Mouse (Mus musculus) stomach, postnatal 0 days (tissue): ENCODE results near the gene Baiap2. TPM values are rescaled to one million over a fixed set of nuclear protein-coding genes. Genes with fewer than 3 reads are reported as not detected.
A peak's percentile ranks its signal among the peaks of the same experiment; 100 is the strongest.

Experiments used
- ATAC-seq: fragments of 200-750 bp; cut with Nextera tagmentation; 2 replicates; pipeline ENCODE4 v1.8.0; 2017; ENCODE audit not compliant: low FRiP score, low TSS enrichment
- DNase-seq: peaks from one replicate; pipeline ENCODE4 v3.0.0-alpha.2; 2016; ENCODE audit warnings: low spot score
- H3K27ac ChIP-seq: fragments of 300-500 bp; sonication (generic); replicated peaks from 2 replicates; pipeline ENCODE4 v1.5.1; 2014; ENCODE audit warnings: mild to moderate bottlenecking, control low read depth
- H3K27me3 ChIP-seq: fragments of 300-500 bp; sonication (generic); 2 replicates; pipeline ENCODE4 v1.6.1; 2014; ENCODE audit warnings: low read length; ENCODE audit not compliant: control insufficient read depth, insufficient read depth
- H3K36me3 ChIP-seq: fragments of 300-500 bp; sonication (generic); 2 replicates; pipeline ENCODE4 v1.6.1; 2014; ENCODE audit warnings: low read length, mixed read lengths; ENCODE audit not compliant: control insufficient read depth, insufficient read depth
- H3K4me1 ChIP-seq: fragments of 300-500 bp; sonication (generic); replicated peaks from 2 replicates; pipeline ENCODE4 v1.6.1; 2014; ENCODE audit warnings: antibody characterized with exemption; ENCODE audit not compliant: control insufficient read depth, insufficient read depth
- H3K4me2 ChIP-seq: fragments of 300-500 bp; sonication (generic); replicated peaks from 2 replicates; pipeline ENCODE4 v1.6.1; 2014; ENCODE audit warnings: low read depth, mild to moderate bottlenecking, control low read depth, moderate library complexity
- H3K4me3 ChIP-seq: fragments of 300-500 bp; sonication (generic); 2 replicates; pipeline ENCODE4 v1.5.1; 2014; ENCODE audit warnings: low read depth, low read length, control low read depth
- H3K9ac ChIP-seq: fragments of 300-500 bp; sonication (generic); 2 replicates; pipeline ENCODE4 v1.6.1; 2014; ENCODE audit warnings: mild to moderate bottlenecking, low read length, control low read depth, mixed read lengths
- H3K9me3 ChIP-seq: fragments of 300-500 bp; sonication (generic); 2 replicates; pipeline ENCODE4 v1.6.1; 2016; ENCODE audit warnings: low read length; ENCODE audit not compliant: control insufficient read depth
- CTCF ChIP-seq: IDR thresholded peaks from 2 replicates; pipeline ENCODE4 v1.5.1; 2016; ENCODE audit warnings: antibody characterized with exemption, low read depth, mild to moderate bottlenecking, moderate library complexity
- EP300 ChIP-seq: optimal IDR thresholded peaks from 2 replicates; pipeline ENCODE3; 2016; ENCODE audit warnings: antibody characterized with exemption
- WGBS: fragments of 180-500 bp; shearing (Covaris S2); extraction: QIAGEN DNeasy Blood & Tissue Kit; methylation state at CpG from one replicate; pipeline ENCODE4 v1.1.7; 2014; 5-methylcytosine and 5-hydroxymethylcytosine counted together
- polyA plus RNA-seq: library from polyadenylated mRNA; unstranded; fragments of >200 nt; fragmentation: Nextera tagmentation; extraction: Ambion mirVana; gene quantifications from 2 replicates; pipeline ENCODE4 v1.2.1, GENCODE M21; 2015

Gene Baiap2
- 35.1 and 39.2 TPM in 2 replicates for polyA plus RNA-seq

DNA sequence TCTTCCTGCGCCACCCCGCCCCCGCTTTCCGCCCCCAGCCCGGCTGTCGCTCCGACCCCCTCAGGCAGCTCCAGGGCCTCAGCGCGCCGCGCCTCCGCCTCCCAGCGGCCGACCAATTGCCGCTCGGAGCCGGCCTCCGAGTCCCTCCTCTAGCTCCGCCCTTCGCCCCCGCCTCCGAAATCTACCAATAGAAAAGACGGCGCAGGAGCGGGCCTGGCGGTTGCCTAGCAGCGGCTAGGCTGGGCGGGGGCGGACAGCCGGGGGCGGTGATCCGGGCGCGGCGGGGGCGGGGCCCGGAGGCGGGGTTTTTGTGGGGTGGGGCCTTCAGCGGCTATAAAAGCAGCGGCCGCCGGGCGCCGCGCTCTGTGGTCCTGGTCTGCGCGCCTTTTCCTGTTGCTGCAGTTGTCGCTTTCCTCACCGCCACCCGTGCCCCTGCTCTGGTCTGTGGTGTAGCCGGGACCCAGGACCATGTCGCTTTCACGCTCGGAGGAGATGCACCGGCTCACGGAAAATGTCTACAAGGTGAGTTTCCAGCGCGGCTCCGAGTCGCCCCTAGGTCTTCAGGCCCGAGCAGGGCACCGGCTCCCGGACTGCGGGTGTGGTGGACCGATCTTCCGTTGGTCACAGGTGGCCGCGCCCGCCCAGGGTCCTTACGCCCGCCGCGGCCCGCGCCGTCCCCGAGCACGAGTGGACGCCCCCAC is at the start of gene Baiap2:
TSS of gene Baiap2 (plus strand) at position 37 of the 701 bp plus-strand sequence.
- TF ChIP-seq CTCF (peak; percentile 40), EP300 (no peak)

DNA sequence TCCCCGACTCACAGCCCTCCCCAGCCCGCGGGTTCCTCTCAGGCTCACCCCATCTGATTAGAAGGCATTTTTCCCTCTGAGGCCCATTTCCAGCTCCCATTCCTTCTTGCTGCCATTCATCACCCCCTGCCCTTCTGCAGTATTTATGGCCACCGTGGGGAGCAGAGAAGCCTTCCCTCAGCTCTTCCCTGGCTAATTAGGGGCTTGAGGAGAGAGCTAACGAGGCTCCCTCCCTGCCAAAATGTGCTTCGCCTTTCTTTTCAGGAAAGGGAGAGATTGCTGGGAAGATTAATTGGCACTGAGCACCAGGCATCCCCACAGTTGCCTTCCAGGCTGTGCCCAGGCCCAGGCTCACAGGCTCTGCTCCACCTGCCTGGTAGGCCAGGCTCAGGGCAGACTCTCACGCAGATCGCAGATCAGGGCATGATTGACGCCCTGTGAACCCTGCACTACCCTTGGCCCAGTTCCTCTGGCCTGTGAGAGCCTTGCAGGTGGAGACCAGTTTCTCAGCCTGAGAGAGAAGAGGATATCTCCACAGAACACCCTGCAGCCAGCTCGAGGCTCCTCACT is 48.8 kb upstream of the Baiap2 start:
- no peaks in the 10 kb centered on the region for H3K27me3 ChIP-seq
- TF ChIP-seq EP300 = no peak
- no peak for TF ChIP-seq CTCF

More for the DNA sequence above, at the start of gene Baiap2:
- under 1% methylated on average over 68 of the region's 79 CpGs for WGBS
- no peaks in the 10 kb centered on the region for H3K27me3 ChIP-seq
- peaks cover 19% of the 10 kb centered on the region for H3K4me1 ChIP-seq
- no peaks in the 10 kb centered on the region for H3K36me3 ChIP-seq
- ATAC-seq = peak; percentile 92
- peak within 1 kb of the TSS; percentile 84 for H3K4me3 ChIP-seq
- no peaks in the 10 kb centered on the region for H3K9me3 ChIP-seq
- peak within 1 kb of the TSS; percentile 92 for H3K9ac ChIP-seq
- H3K27ac ChIP-seq = peak within 1 kb of the TSS; percentile 90
- DNase-seq = peak; percentile 99
- peak within 1 kb of the TSS; percentile 94 for H3K4me2 ChIP-seq

DNA sequence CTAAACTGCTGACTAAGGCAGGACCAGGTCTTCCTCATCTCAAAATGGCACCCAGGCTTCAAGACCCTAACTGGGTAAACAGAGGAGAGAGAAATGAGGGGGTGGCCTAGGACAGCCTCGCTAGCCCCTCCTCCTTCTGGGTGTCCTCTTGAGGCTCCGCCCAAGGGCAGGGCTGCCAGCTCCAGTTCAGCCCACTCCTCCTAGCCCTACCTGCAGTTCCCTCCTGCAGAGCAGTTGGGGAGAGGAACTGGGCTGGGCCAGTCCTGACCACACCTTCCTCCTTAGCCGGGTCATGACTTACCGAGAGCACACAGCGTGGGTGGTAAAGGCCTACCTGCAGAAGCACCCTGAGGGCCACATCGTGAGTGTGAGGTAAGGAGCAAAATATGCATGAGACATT is 47.9 kb upstream of the Baiap2 start:
- no peak overlapping the region for H3K9ac ChIP-seq
- H3K4me2 ChIP-seq = no peak overlapping the region
- H3K27me3 ChIP-seq = no peaks in the 10 kb centered on the region
- no peaks in the 10 kb centered on the region for H3K9me3 ChIP-seq
- peak; percentile 48 for DNase-seq
- peaks cover 15% of the 10 kb centered on the region; the same call in 1 of the 2 replicates for H3K36me3 ChIP-seq
- H3K4me1 ChIP-seq = no peaks in the 10 kb centered on the region
- 43% methylated on average over 6 of the region's 6 CpGs for WGBS
- no peak overlapping the region for H3K27ac ChIP-seq
- TF ChIP-seq EP300 (no peak), CTCF (no peak)
- H3K4me3 ChIP-seq = no peak overlapping the region
- peak; percentile 84 for ATAC-seq

More for the DNA sequence above, 48.8 kb upstream of the Baiap2 start:
- Histone ChIP-seq H3K9me3 (no peaks in the 10 kb centered on the region), H3K36me3 (peaks cover 16% of the 10 kb centered on the region; the same call in 1 of the 2 replicates), H3K4me1 (no peaks in the 10 kb centered on the region), H3K9ac (0 out of 2 replicates have a peak overlapping the region, but pooled peaks have one; percentile 9), H3K4me2 (no peak overlapping the region), H3K27ac (no peak overlapping the region), H3K4me3 (no peak overlapping the region)
- no peak for DNase-seq
- peak; percentile 53; the same call in 1 of the 2 replicates for ATAC-seq
- 79% methylated on average over 10 of the region's 10 CpGs for WGBS

DNA sequence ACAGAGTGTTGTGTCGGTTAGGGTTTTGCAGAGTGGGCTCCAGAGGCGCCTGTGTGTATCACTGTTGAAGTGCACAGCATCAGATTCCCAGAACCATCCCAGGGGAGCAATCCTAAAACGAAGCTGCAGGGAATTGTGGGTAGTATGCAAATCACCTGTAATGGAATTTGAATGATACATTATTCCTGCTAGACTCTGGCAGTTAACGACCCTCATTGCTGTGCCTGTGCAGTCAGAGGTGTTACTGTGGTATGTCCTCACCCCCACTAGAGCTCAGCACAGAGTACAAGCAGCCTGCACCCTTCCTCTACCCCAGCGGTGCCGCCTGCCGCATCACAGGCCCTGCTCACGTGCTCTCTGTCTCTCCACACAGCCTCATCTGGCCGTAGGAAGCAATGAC is 45.5 kb upstream of the Baiap2 start:
- TF ChIP-seq CTCF (no peak), EP300 (no peak)
- WGBS = 88% methylated on average over 9 of the region's 9 CpGs

DNA sequence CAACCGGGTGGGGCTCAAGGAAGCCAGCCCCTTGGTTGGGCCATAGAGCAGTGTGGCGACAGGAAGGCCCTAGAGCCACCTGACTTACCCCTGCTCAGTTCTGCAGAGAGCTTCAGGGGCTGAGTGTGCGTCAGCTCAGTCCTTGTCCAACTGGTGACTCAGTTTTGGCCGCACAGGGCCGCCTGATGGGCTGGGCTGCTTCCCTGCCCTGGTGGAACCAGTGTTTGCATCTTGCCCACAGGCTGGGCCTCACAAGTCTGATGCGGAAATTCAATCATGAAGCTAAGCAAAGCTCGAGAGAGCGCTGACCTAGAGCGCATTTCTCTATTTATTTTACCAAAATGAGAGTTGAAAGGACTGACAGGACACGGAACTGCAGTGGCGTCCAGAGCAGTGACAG is 43.6 kb upstream of the Baiap2 start:
- no peaks in the 10 kb centered on the region for H3K9me3 ChIP-seq
- H3K36me3 ChIP-seq = peaks cover 11% of the 10 kb centered on the region; the same call in 1 of the 2 replicates
- ATAC-seq (no peak), DNase-seq (no peak)
- no peak overlapping the region for H3K4me3 ChIP-seq
- H3K27ac ChIP-seq = no peak overlapping the region
- WGBS = 70% methylated on average over 11 of the region's 11 CpGs
- no peak overlapping the region for H3K4me2 ChIP-seq
- H3K27me3 ChIP-seq = no peaks in the 10 kb centered on the region
- TF ChIP-seq CTCF (no peak), EP300 (no peak)
- no peak overlapping the region for H3K9ac ChIP-seq
- H3K4me1 ChIP-seq = no peaks in the 10 kb centered on the region

More for the DNA sequence above, 45.5 kb upstream of the Baiap2 start:
- ATAC-seq = no peak
- no peak for DNase-seq
- H3K27ac ChIP-seq = no peak overlapping the region
- H3K27me3 ChIP-seq = no peaks in the 10 kb centered on the region
- H3K4me3 ChIP-seq = no peak overlapping the region
- no peak overlapping the region for H3K4me2 ChIP-seq
- no peak overlapping the region for H3K9ac ChIP-seq
- no peaks in the 10 kb centered on the region for H3K9me3 ChIP-seq
- H3K36me3 ChIP-seq = peaks cover 15% of the 10 kb centered on the region; the same call in 1 of the 2 replicates
- H3K4me1 ChIP-seq = no peaks in the 10 kb centered on the region

DNA sequence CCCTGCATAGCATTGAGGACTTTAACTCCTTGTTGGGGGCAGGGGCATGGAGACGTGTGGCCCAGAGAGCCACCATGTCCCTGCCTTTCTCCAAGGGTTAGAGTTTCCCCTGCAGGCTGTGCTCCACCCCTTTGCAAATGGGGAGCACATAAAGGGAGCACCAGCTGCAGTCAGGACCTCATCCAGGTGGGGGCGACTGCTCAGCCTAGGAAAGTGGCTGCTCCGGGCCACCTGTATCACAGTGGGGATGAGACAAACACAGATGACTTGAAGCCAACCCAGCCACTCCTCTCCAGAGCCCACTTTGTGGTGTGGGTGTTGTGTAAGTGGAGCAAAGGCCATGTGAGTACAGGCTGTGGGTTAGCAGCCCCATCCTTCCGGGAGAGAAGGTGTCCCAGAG is 41.4 kb upstream of the Baiap2 start:
- H3K9me3 ChIP-seq = no peaks in the 10 kb centered on the region
- no peak for ATAC-seq
- H3K36me3 ChIP-seq = peaks cover 8% of the 10 kb centered on the region; the same call in 1 of the 2 replicates
- H3K4me2 ChIP-seq = no peak overlapping the region
- 58% methylated on average over 4 of the region's 4 CpGs for WGBS
- no peaks in the 10 kb centered on the region for H3K27me3 ChIP-seq
- H3K27ac ChIP-seq = no peak overlapping the region
- no peak overlapping the region for H3K9ac ChIP-seq
- no peak for DNase-seq
- no peak overlapping the region for H3K4me3 ChIP-seq
- no peak for TF ChIP-seq EP300
- 0 out of 2 replicates have a peak, but pooled peaks have one; percentile 4 for TF ChIP-seq CTCF
- H3K4me1 ChIP-seq = no peaks in the 10 kb centered on the region
